Comparison of ENCODE assay signal across 30 mouse cellular contexts in genomic region chr11:77888846-77889245, GRCm38 (mm10). TPM values are rescaled to one million over a fixed set of nuclear protein-coding genes. Genes with fewer than 3 reads are reported as not detected.
DNase-seq lines count a peak whose midpoint lies in the region; ATAC-seq and TF ChIP-seq lines count a peak whose summit lies in the region.
"Had no signal": no experiment of that assay in that cellular context is flagged by ENCODE, and none has a peak within 500 bp of the region (broad histone marks: within the 10 kb centered on the region; RNA-seq: fewer than 3 reads in every experiment).

No protein-coding gene starts in this region.

- TF ChIP-seq RAD21 in CH12.LX (IDR thresholded peaks at IDR 0.05; ENCODE audit: low read depth, low read length) = no peak

- intact Hi-C loops in left cerebral cortex, postnatal 4 days (cut with DNase I) = no loop called here

- dilution Hi-C loops in CH12.LX (cut with MboI; ENCODE audit: extremely low pct_ligation_motif_present, extremely low pct_unique_long_range_greater_than_20kb, low sequenced_read_pairs) = no loop called here

- no peaks in the 10 kb centered on the region for H3K36me3 ChIP-seq in forebrain, embryonic 12.5 days (replicated peaks)
- no peaks in the 10 kb centered on the region for H3K36me3 ChIP-seq in forebrain, embryonic 11.5 days (ENCODE audit: control insufficient read depth, insufficient read depth, low read length)
- H3K36me3 ChIP-seq in liver, adult 2 months (ENCODE audit: control insufficient read depth, insufficient read depth, low read length) = peaks cover 30% of the 10 kb centered on the region
- H3K36me3 ChIP-seq in liver, embryonic 12.5 days = no peaks in the 10 kb centered on the region
- no peaks in the 10 kb centered on the region for H3K36me3 ChIP-seq in CH12.LX (replicated peaks in 1 of 2; ENCODE audit: control insufficient read depth in 1 of 2, insufficient read depth in 1 of 2, low read length in 1 of 2)
- no peaks in the 10 kb centered on the region for H3K36me3 ChIP-seq in forebrain, postnatal 0 days (ENCODE audit: insufficient read depth)
- H3K36me3 ChIP-seq: embryonic facial prominence, embryonic 15.5 days; G1E; heart, embryonic 13.5 days; liver, embryonic 13.5 days had no signal

- no peaks in the 10 kb centered on the region; the same call in 1 of the 2 replicates for H3K27me3 ChIP-seq in forebrain, embryonic 12.5 days
- H3K27me3 ChIP-seq in forebrain, embryonic 11.5 days (ENCODE audit: control insufficient read depth, insufficient read depth, low read length) = no peaks in the 10 kb centered on the region
- no peaks in the 10 kb centered on the region for H3K27me3 ChIP-seq in liver, adult 2 months (ENCODE audit: control insufficient read depth, insufficient read depth, low read length)
- H3K27me3 ChIP-seq in liver, embryonic 12.5 days (replicated peaks) = peaks cover 56% of the 10 kb centered on the region
- no peaks in the 10 kb centered on the region for H3K27me3 ChIP-seq in CH12.LX (replicated peaks)
- H3K27me3 ChIP-seq in forebrain, postnatal 0 days (ENCODE audit: insufficient read depth, low read length) = no peaks in the 10 kb centered on the region
- H3K27me3 ChIP-seq: heart, embryonic 13.5 days; Patski had no signal

- ATAC-seq in forebrain, embryonic 12.5 days (ENCODE audit: low FRiP score) = no peak
- no peak for ATAC-seq in forebrain, embryonic 11.5 days (replicated peaks; ENCODE audit: low FRiP score)
- ATAC-seq in liver, embryonic 12.5 days = no peak
- ATAC-seq in forebrain, postnatal 0 days = no peak
- ATAC-seq: CD4-positive, CD25-positive, alpha-beta regulatory T cell, adult 4 months; intestine, postnatal 0 days; Patski had no signal

- H3K27ac ChIP-seq in forebrain, embryonic 12.5 days = 0 out of 2 replicates have a peak overlapping the region, but pooled peaks have one; percentile 42
- H3K27ac ChIP-seq in forebrain, embryonic 11.5 days (ENCODE audit: low read depth, low read length) = no peak overlapping the region
- H3K27ac ChIP-seq in liver, adult 2 months (replicated peaks; ENCODE audit: insufficient read depth, low read depth, low read length) = no peak overlapping the region
- no peak overlapping the region for H3K27ac ChIP-seq in liver, embryonic 12.5 days
- H3K27ac ChIP-seq in CH12.LX (ENCODE audit: insufficient read depth, low read depth) = no peak overlapping the region
- peak overlapping the region; percentile 29 for H3K27ac ChIP-seq in forebrain, postnatal 0 days (ENCODE audit: low read depth, low read length)
- H3K27ac ChIP-seq: embryonic facial prominence, embryonic 15.5 days; heart, embryonic 13.5 days; liver, embryonic 13.5 days had no signal

- in situ Hi-C loops in CH12.LX (cut with MboI; ENCODE audit: low pct_ligation_motif_present, low pct_unique_long_range_greater_than_20kb, low sequenced_read_pairs) = no loop called here

- 92% methylated on average over 5 of the region's 5 CpGs for WGBS in forebrain, embryonic 12.5 days
- 93% methylated on average over 5 of the region's 5 CpGs for WGBS in forebrain, embryonic 11.5 days
- 48% methylated on average over 5 of the region's 5 CpGs for WGBS in liver, adult 2 months
- 73% methylated on average over 5 of the region's 5 CpGs for WGBS in liver, embryonic 12.5 days (ENCODE audit: insufficient replicate concordance)
- 87% methylated on average over 5 of the region's 5 CpGs for WGBS in forebrain, postnatal 0 days

- no peaks in the 10 kb centered on the region for H3K9me3 ChIP-seq in forebrain, embryonic 12.5 days
- no peaks in the 10 kb centered on the region for H3K9me3 ChIP-seq in forebrain, embryonic 11.5 days (ENCODE audit: control insufficient read depth, low read length)
- H3K9me3 ChIP-seq in liver, embryonic 12.5 days (replicated peaks) = no peaks in the 10 kb centered on the region
- no peaks in the 10 kb centered on the region for H3K9me3 ChIP-seq in CH12.LX (replicated peaks; ENCODE audit: low read length)
- H3K9me3 ChIP-seq in forebrain, postnatal 0 days (ENCODE audit: low read length) = no peaks in the 10 kb centered on the region
- H3K9me3 ChIP-seq: embryonic facial prominence, embryonic 15.5 days; G1E; heart, embryonic 13.5 days; liver, embryonic 13.5 days had no signal

- peaks cover 15% of the 10 kb centered on the region; the same call in 1 of the 2 replicates for H3K79me2 ChIP-seq in liver, adult 2 months (ENCODE audit: control insufficient read depth, insufficient read depth, low read length)
- no peaks in the 10 kb centered on the region for H3K79me2 ChIP-seq in CH12.LX (replicated peaks; ENCODE audit: control insufficient read depth, extremely low read depth, insufficient read depth, poor library complexity, severe bottlenecking)

- H3K4me2 ChIP-seq in forebrain, embryonic 12.5 days = no peak overlapping the region
- no peak overlapping the region for H3K4me2 ChIP-seq in forebrain, embryonic 11.5 days (ENCODE audit: low read depth, low read length, severe bottlenecking)
- no peak overlapping the region for H3K4me2 ChIP-seq in liver, embryonic 12.5 days
- H3K4me2 ChIP-seq in CH12.LX (ENCODE audit: insufficient read depth, low read depth, poor library complexity, severe bottlenecking) = no peak overlapping the region
- no peak overlapping the region for H3K4me2 ChIP-seq in forebrain, postnatal 0 days (ENCODE audit: low read depth)
- H3K4me2 ChIP-seq: embryonic facial prominence, embryonic 15.5 days; heart, embryonic 13.5 days; liver, embryonic 13.5 days; midbrain, embryonic 11.5 days had no signal

- TF ChIP-seq POLR2A in liver, adult 2 months (IDR thresholded peaks at IDR 0.05; ENCODE audit: extremely low read depth, insufficient read depth, low read length) = no peak
- no peak for TF ChIP-seq POLR2A in CH12.LX (IDR thresholded peaks at IDR 0.05; ENCODE audit: low read depth, low read length)

- TF ChIP-seq CTCF in liver, adult 2 months (IDR thresholded peaks at IDR 0.05; ENCODE audit: low read depth, low read length) = no peak
- no peak for TF ChIP-seq CTCF in CH12.LX (conservative IDR thresholded peaks at IDR 0.05 in 1 of 2, IDR thresholded peaks at IDR 0.05 in 1 of 2; ENCODE audit: low read depth in 2 of 2, low read length in 2 of 2)
- TF ChIP-seq CTCF in forebrain, postnatal 0 days (IDR thresholded peaks at IDR 0.05; ENCODE audit: low read depth) = no peak

- DNase-seq in forebrain, embryonic 11.5 days (ENCODE audit: low spot score) = no peak
- DNase-seq in liver, adult 2 months (ENCODE audit: extremely low read depth, low read depth, low spot score) = peak; percentile 73
- DNase-seq in CH12.LX (ENCODE audit: extremely low read depth) (peak; percentile 28), liver (no peak)
- no peak for DNase-seq in forebrain, postnatal 0 days
- DNase-seq in left cerebral cortex, postnatal 4 days = no peak
- DNase-seq: adrenal gland, postnatal 36 days; cerebellum, adult 11 months; cerebellum, adult 9-11 months; gastrocnemius, postnatal 25 days; heart, adult 18-20 months; heart, postnatal 14 days; kidney, postnatal 4 days; liver, embryonic 13.5 days; lung, adult 2 months; lung, postnatal 14 days; right cerebral cortex, postnatal 14 days; spleen, adult 18-20 months had no signal

- no peak for TF ChIP-seq EP300 in CH12.LX (IDR thresholded peaks at IDR 0.05; ENCODE audit: low read length)

- no peak overlapping the region for H3K4me3 ChIP-seq in forebrain, embryonic 12.5 days (replicated peaks)
- H3K4me3 ChIP-seq in forebrain, embryonic 11.5 days (ENCODE audit: low read depth, low read length) = no peak overlapping the region
- no peak overlapping the region for H3K4me3 ChIP-seq in liver, adult 2 months (ENCODE audit: insufficient read depth, low read depth, low read length)
- no peak overlapping the region for H3K4me3 ChIP-seq in liver, embryonic 12.5 days
- H3K4me3 ChIP-seq in CH12.LX (replicated peaks in 1 of 3; ENCODE audit: low read depth in 2 of 3, low read length in 2 of 3, poor library complexity in 1 of 3) = no peak overlapping the region
- no peak overlapping the region for H3K4me3 ChIP-seq in forebrain, postnatal 0 days (ENCODE audit: low read depth, low read length)
- H3K4me3 ChIP-seq: embryonic facial prominence, embryonic 15.5 days; heart, embryonic 13.5 days; liver, embryonic 13.5 days had no signal

- peaks cover 86% of the 10 kb centered on the region for H3K4me1 ChIP-seq in forebrain, embryonic 12.5 days
- peaks cover 37% of the 10 kb centered on the region for H3K4me1 ChIP-seq in forebrain, embryonic 11.5 days (replicated peaks; ENCODE audit: control insufficient read depth, insufficient read depth, low read length)
- peaks cover 18% of the 10 kb centered on the region for H3K4me1 ChIP-seq in liver, adult 2 months (ENCODE audit: control insufficient read depth, insufficient read depth, low read length)
- H3K4me1 ChIP-seq in liver, embryonic 12.5 days = peaks cover 28% of the 10 kb centered on the region
- peaks cover 10 to 65% of the 10 kb centered on the region in 2 experiments; a peak in 3 of 4 replicates for H3K4me1 ChIP-seq in CH12.LX (ENCODE audit: control insufficient read depth in 1 of 2, insufficient read depth in 2 of 2)
- peaks cover 40% of the 10 kb centered on the region for H3K4me1 ChIP-seq in forebrain, postnatal 0 days (ENCODE audit: insufficient read depth)

- no peak overlapping the region for H3K9ac ChIP-seq in forebrain, embryonic 12.5 days
- H3K9ac ChIP-seq in forebrain, embryonic 11.5 days (ENCODE audit: low read length) = no peak overlapping the region
- no peak overlapping the region for H3K9ac ChIP-seq in liver, adult 2 months (ENCODE audit: low read depth, low read length)
- H3K9ac ChIP-seq in liver, embryonic 12.5 days = no peak overlapping the region
- no peak overlapping the region for H3K9ac ChIP-seq in CH12.LX (ENCODE audit: insufficient read depth, low read depth)
- no peak overlapping the region for H3K9ac ChIP-seq in forebrain, postnatal 0 days
- H3K9ac ChIP-seq: embryonic facial prominence, embryonic 15.5 days; heart, embryonic 13.5 days; liver, embryonic 13.5 days had no signal

RNA-seq across cellular contexts. Expression of gene Pipox, which starts 5.0 kb away (rescaled TPM):
- 14.5 and 16.5 TPM in 2 replicates for polyA plus RNA-seq in forebrain, embryonic 12.5 days (2016; fragmentation: Nextera tagmentation; extraction: Ambion mirVana)
- 13.6 and 16.0 TPM in 2 replicates for polyA plus RNA-seq in forebrain, embryonic 11.5 days (2014; fragmentation: Nextera tagmentation; extraction: Ambion mirVana)
- 238 and 251 TPM in 2 replicates for total RNA-seq in liver, adult 2 months (2014; rRNA removed)
- polyA plus RNA-seq in liver, adult 2 months (2012; rRNA removed) = 219 and 222 TPM in 2 replicates
- polyA plus RNA-seq in liver, embryonic 12.5 days (2016; fragmentation: Nextera tagmentation; extraction: Ambion mirVana) = 6.7 and 7.2 TPM in 2 replicates
- total RNA-seq in CH12.LX (2012; rRNA removed) (0.13 TPM in 1 of 2 replicates, not detected in the other), CH12.LX (2014; rRNA removed) (0.15 and 0.21 TPM in 2 replicates)
- 0.36 and 0.37 TPM in 2 replicates for polyA plus RNA-seq in CH12.LX (2012; ENCODE audit: insufficient read length, low read depth)
- 3.8 and 6.8 TPM in 2 replicates for total RNA-seq in forebrain, postnatal 0 days (2014; rRNA removed)
- 3.7 and 4.2 TPM in 2 replicates for polyA plus RNA-seq in forebrain, postnatal 0 days (2015; fragmentation: Nextera tagmentation; extraction: Ambion mirVana)
- total RNA-seq in left cerebral cortex, postnatal 4 days (2021) = 1 to 10 TPM; 1.5 to 3.7 TPM
- total RNA-seq: common myeloid progenitor, adult 5-6 weeks; G1E; monocyte, adult 5-6 weeks had no signal
- polyA plus RNA-seq: G1E had no signal

RNA-seq across cellular contexts. Expression of gene Sez6, which starts 41.8 kb away (rescaled TPM):
- polyA plus RNA-seq in forebrain, embryonic 12.5 days (2016; fragmentation: Nextera tagmentation; extraction: Ambion mirVana) = 54.0 and 62.2 TPM in 2 replicates
- 14.3 and 16.7 TPM in 2 replicates for polyA plus RNA-seq in forebrain, embryonic 11.5 days (2014; fragmentation: Nextera tagmentation; extraction: Ambion mirVana)
- total RNA-seq in liver, adult 2 months (2014; rRNA removed) = not detected in 2 replicates
- not detected in 2 replicates for polyA plus RNA-seq in liver, adult 2 months (2012; rRNA removed)
- polyA plus RNA-seq in liver, embryonic 12.5 days (2016; fragmentation: Nextera tagmentation; extraction: Ambion mirVana) = 0.05 TPM in 1 of 2 replicates, not detected in the other
- total RNA-seq in CH12.LX (2012; rRNA removed) = 0.04 TPM in 1 of 2 replicates, not detected in the other
- total RNA-seq in CH12.LX (2014; rRNA removed) = not detected in 2 replicates
- polyA plus RNA-seq in CH12.LX (2012; ENCODE audit: insufficient read length, low read depth) = 0.45 TPM in 1 of 2 replicates, not detected in the other
- total RNA-seq in forebrain, postnatal 0 days (2014; rRNA removed) = 150 and 194 TPM in 2 replicates
- polyA plus RNA-seq in forebrain, postnatal 0 days (2015; fragmentation: Nextera tagmentation; extraction: Ambion mirVana) = 183 and 214 TPM in 2 replicates
- 100 to 1,000 TPM; 246 to 287 TPM for total RNA-seq in left cerebral cortex, postnatal 4 days (2021)
- total RNA-seq: common myeloid progenitor, adult 5-6 weeks; megakaryocyte progenitor cell, adult 5-6 weeks; monocyte, adult 5-6 weeks had no signal
- polyA plus RNA-seq: CD4-positive, CD25-positive, alpha-beta regulatory T cell, adult 4 months; Patski had no signal

Comparison
In these comparisons a context has a peak if more than half of its experiments do, and no peak if none do; other contexts are left out.
1. H3K27ac ChIP-seq: peak in forebrain, embryonic 12.5 days (single experiment) and forebrain, postnatal 0 days (single experiment); none in forebrain, embryonic 11.5 days (single experiment), liver, adult 2 months (single experiment), liver, embryonic 12.5 days (single experiment) and CH12.LX (single experiment).
2. DNase-seq: peak in liver, adult 2 months (single experiment) and CH12.LX (single experiment); none in forebrain, embryonic 11.5 days (single experiment), forebrain, postnatal 0 days (single experiment), liver (single experiment) and left cerebral cortex, postnatal 4 days (single experiment).
3. RNA of gene Pipox, which starts 5.0 kb away (polyA plus RNA-seq): 219 to 222 TPM in liver, adult 2 months; 14.5 to 16.5 TPM in forebrain, embryonic 12.5 days, 13.6 to 16.0 TPM in forebrain, embryonic 11.5 days, 6.7 to 7.2 TPM in liver, embryonic 12.5 days, 3.7 to 4.2 TPM in forebrain, postnatal 0 days and 0.36 to 0.37 TPM in CH12.LX; every median in the first group is over 10 times any median in the second.
4. RNA of gene Sez6, which starts 41.8 kb away (polyA plus RNA-seq): 183 to 214 TPM in forebrain, postnatal 0 days, 54.0 to 62.2 TPM in forebrain, embryonic 12.5 days and 14.3 to 16.7 TPM in forebrain, embryonic 11.5 days; 0.05 TPM in liver, embryonic 12.5 days, not detected in liver, adult 2 months and 0.45 TPM in CH12.LX; every median in the first group is over 10 times any median in the second.